Mouse (Mus musculus) gastrocnemius, postnatal 4 days (tissue): Measurements from ENCODE around the gene Mbnl2. TPM values are rescaled to one million over a fixed set of nuclear protein-coding genes. Genes with fewer than 3 reads are reported as not detected.

Experiments used
- DNase-seq, 2 experiments: peaks; one replicate each; pipeline ENCODE4 v3.0.0; 2021 to 2022; ENCODE audit warnings: low spot score in 2 of 2, mixed read lengths in 2 of 2
- long read RNA-seq, 2 experiments: library from polyadenylated mRNA; stranded (forward); transcript quantifications; one replicate each; pipeline ENCODE4 v2.0.0; 2021
- total RNA-seq, 2 experiments: library from RNA; stranded (reverse); gene quantifications; 2 replicates each; pipeline ENCODE4 v1.2.3; 2021

Mbnl2 gene
- 100 to 1,000 TPM; 172 to 208 TPM for total RNA-seq
- long read RNA-seq, experiment 1, full-length matches to known transcripts, result 69 of 159 reads
- long read RNA-seq, experiment 1, partial matches to known transcripts, result 11 of 159 reads
- long read RNA-seq, experiment 1, other reads (novel, unspliced or antisense), result 79 of 159 reads
- long read RNA-seq, experiment 2, full-length matches to known transcripts, result 56 of 155 reads
- long read RNA-seq, experiment 2, partial matches to known transcripts, result 13 of 155 reads
- long read RNA-seq, experiment 2, other reads (novel, unspliced or antisense), result 86 of 155 reads

DNA sequence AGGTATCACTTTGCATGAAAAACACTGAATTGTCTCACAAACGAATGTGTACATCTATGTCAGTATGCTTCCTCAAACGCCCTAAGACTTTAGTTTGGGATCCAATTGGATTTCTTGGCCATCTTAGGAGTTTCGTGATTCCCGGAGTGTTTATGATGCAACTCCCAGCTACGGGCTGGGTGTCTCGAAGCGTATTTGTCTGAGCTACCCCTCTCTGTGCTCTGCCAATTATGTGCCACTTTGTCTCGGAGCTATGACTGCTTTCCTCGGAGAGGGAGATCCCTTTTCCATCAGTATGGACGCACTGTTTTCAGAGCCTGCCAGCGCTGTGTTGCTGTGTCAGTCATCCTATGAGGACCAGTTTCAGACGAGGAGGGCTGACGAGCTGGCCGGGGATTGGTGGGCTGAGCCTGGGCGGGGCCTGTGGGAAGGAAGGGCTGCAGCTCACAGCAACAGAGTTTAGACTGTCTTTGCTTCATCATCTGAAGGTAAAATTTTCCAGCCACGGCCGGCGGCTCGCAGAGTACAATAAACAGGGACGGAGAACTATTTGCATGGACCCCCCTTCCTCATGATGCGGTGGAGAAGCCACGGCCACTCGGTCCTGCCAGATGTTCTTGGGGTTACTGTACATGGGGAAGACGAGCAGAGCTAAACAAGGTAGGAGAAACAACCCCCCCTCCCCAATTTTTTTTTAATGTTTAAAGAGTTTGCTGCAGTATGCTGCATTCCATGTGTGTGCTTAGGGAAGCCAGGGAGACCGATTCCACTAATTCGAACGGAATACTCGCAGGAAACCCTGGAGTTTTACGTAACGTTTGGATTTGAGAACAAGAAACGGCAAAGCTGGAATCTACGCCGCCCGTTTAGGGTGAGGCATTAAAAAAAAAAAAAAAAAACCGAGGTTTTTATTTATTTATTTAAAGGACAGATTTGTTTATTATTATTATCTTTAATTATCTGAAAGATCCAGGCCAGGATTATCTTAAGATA is at the start of gene Mbnl2:
TSS of gene Mbnl2 (plus strand) at position 424 of the 993 bp plus-strand sequence.
- peak; percentile 87 to 94 for DNase-seq

DNA sequence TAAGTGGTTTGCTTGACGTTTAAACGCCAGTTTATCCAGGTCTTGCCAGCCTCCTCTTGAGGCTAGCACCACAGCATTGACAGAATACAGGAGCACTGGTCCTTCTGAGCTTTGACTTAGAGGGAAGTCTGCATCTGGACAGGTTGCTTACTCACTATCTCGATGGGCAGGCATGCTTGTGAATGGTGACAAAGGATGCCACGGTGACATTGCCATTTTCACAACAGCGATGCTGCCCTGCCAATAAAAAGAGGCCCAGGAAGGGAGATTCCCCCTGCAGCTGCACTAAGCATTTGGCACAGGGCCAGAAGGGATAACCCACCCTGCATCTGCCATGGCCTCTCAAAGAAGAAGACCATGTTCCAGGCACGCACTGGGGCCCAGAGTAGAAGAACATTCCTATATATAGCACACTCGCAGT is 43.4 kb upstream of the Mbnl2 start:
- DNase-seq, result peak in 1 of 2 experiments; percentile 43

DNA sequence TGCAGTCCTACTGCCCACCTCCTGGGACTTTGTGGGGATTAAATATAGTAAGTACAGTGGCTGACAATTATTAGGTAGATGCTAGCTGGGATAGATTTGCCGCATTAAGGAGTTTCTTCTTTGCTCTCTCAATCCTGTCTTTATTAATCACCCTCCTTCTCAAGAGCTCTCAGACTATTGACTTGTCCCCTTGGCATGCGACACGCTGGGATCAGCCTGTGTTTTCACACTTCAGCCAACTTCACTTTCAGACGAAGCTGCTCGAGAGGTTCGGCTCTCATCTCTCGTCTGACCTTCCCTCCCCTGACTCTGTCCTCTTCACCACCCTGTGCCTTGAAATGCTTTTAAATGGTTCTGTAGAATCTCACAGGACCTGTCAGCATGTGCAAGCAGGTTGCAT is 39.9 kb upstream of the Mbnl2 start:
- no peak for DNase-seq

DNA sequence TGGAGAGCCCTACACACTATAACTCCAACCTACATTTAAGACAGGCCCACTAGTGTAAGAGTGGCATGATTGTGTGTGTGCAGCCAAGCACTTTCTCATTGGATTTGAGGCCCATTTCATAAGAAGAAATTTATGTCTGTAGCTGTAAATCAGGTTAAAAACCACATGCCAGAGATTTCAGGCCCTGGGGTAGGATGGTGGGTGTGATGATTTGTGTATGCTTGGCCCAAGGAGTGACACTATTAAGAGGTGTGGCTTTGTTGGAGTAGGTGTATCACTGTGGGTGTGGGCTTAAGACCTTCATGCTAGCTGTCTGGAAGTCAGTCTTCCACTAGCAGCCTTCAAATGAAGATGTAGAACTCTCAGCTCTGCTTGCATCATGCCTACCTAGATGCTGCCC is 37.0 kb upstream of the Mbnl2 start:
- no peak for DNase-seq

DNA sequence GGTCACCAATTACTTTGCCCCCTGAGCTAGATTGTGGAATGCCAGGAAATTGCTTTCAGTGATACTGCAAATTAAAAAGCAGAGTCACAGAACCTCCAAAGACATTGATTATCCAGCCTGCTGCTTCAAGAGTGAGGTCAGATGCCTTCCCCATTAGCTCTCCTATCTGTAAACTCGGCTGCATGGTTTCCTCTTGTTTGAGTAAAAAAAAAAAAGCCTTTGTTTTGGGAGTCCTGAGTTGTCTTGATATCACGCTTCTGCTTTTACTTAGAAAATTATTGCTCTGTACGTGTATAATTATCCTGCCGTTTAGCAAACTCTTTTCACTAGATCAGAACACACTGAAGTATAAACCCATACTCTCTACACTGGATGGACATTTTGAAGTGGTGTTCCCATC is 35.3 kb upstream of the Mbnl2 start:
- DNase-seq, result no peak

DNA sequence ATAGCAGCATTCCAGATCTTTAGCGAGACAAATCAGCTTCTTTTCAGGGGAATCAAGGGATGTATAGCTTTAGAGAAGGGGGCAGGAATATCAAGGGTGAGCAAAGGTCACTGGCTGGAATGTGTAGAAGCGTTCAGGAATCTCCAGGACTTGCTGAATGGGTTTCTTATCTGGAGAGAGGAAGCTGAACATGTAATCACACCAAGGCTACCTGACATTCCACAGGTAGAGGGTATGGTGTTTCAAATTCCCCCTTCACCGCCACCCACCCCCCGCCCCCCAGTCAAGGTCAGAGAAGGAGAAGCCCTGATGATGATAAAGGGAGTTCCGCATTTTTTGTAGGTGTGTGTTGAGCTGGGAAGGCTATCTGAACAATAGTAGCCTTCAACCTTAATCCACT is 32.8 kb upstream of the Mbnl2 start:
- no peak for DNase-seq

DNA sequence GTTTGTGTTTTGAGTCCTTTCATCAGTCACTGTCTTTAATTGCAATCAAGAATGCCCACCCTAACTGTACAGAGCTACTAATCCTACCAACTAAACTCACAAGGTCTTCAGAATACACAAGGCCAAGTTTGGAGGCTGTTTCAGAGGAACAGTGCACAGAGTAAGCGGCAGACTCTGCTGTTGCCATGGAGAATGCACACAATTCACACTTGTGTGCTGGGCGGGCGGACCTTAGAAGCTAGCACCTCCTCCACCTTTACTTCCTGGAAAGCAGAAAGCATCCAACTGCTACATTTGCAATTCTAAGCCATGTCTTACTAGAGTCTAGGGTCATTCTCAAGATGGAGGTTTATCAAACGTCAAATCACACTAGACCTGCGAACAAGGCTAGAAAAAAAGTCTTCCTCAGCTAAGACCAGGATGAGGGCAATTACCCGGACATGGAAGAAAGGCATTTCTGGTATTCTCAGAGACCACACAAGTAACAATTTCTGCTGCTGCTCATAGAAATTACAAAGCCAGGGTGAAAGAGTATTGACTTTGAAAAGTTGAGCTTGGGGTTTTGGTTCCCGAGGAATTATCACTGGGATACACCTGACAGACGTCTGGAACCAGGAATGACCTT is 30.3 kb upstream of the Mbnl2 start:
- DNase-seq, result no peak

DNA sequence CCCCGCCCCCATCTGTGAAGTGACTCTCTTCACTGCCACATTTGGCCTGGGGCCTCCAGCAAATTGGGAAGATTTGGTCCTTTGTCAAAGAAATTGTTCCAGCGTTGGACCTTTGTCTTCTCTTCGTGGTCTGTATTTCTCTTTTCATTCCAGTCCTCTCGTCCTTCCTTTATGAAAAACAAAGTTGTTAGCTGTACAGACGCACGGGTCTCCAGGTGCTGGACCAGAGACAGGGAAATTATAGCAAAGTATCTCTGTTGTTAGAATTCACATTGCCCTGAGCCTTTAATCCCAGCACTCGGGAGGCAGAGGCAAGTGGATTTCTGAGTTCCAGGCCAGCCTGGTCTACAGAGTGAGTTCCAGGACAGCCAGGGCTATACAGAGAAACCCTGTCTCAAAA is 22.1 kb upstream of the Mbnl2 start:
- no peak for DNase-seq

DNA sequence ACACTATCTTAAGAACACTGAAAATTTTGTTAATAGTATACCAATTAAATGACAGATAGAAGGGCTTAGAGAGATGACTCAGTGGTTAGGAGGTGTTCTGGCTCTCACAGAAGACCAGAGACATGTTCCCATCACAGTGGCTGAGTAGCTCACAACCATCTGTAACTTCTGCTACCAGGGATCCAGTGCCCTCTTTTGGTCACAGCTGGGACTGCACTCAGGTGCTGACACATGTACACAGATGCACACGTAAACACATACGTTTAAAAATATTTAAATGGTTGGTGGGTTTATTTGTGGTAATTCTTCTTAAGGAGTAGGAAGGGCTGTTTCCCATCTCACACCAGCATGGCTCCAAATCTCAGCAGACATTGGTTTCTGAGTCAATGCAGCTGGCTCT is 19.3 kb upstream of the Mbnl2 start:
- DNase-seq, result no peak

DNA sequence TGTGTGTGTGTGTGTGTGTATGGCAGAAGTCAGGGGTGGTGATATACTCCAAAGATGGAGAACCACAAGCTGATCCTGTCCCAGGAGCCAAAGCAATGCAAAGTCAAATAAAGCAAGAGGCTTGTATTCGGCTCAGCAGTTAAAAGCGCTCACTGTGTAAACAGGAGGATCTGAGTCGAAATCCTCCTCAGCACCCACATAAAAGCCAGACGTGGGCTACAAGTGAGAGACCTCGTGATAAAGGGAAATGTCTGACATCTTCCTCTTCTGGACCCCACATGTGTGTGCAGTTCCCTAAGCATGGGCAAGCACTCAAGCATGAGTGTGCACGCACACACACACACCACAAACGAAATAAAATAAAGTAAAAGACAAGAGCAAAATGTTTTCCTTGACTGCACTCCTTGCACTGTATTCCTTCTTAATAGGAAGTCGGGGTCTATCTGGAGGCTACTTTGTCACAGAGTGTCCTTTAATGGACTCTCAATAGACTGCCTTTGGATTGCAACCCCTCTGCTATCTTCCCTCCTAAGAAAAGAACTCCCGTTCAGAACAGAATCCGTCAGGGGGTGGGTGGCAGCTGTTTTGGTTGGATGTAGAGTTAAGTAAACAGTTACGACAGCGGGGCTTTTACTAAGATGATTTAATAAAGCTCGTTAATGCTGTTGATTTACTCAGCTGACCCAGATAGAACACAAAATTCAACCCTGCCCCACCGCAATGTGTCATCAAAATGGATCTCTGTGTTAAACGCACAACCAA is 18.7 kb upstream of the Mbnl2 start:
- DNase-seq, result no peak

DNA sequence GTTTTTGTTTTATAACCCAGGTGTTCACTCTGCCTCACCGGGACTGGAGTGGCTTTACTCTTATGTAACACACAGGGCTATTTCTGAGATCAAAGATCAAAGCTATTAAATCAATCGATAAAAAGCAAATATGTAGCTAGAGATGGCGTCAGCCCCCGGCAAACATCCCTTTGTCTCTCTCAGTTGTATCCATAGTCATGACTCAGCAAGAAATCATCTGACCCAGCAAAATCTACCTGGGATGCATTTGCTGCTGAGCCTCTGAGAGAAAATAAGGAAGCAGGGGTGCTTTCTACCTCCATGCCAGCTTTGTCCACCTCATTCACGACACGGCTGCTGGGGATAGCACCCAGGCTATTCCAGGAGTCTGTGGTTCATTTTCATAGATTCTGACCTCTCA is 18.0 kb upstream of the Mbnl2 start:
- no peak for DNase-seq

DNA sequence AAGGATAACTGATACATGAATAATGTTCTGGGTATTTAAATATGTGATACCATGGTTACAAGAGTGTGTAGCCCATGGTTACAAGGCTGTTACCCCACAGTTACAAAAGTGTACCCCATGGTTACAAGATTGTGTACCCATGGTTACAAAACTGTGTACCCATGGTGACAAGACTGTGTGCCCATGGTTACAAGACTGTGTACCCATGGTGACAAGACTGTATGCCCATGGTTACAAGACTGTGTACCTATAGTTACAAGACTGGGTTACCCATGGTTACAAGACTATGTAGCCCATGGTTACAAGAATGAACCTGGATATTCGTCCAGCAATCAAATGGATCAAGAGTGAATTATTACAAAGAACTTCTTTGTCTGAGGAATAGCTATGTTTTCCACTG is 16.0 kb upstream of the Mbnl2 start:
- DNase-seq, result no peak

DNA sequence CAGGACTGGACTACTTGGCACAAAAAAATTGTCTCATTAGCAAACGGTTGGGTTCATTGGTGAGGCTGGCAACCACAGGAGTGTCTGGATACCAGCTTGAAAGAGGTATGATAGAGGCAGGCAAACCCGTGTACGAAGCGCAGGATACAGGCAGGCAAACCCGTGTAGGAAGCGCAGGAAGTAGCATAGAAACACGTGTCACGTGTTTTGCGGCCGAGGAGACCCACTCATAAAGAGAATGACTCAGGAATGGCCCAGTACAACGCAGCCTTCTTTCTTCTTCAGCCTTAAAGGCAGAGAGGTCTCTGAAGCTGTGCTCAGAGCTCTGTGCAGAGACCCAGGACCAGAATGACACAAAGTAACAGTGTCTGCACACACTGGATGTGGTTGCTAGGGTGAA is 13.9 kb upstream of the Mbnl2 start:
- DNase-seq, result no peak

DNA sequence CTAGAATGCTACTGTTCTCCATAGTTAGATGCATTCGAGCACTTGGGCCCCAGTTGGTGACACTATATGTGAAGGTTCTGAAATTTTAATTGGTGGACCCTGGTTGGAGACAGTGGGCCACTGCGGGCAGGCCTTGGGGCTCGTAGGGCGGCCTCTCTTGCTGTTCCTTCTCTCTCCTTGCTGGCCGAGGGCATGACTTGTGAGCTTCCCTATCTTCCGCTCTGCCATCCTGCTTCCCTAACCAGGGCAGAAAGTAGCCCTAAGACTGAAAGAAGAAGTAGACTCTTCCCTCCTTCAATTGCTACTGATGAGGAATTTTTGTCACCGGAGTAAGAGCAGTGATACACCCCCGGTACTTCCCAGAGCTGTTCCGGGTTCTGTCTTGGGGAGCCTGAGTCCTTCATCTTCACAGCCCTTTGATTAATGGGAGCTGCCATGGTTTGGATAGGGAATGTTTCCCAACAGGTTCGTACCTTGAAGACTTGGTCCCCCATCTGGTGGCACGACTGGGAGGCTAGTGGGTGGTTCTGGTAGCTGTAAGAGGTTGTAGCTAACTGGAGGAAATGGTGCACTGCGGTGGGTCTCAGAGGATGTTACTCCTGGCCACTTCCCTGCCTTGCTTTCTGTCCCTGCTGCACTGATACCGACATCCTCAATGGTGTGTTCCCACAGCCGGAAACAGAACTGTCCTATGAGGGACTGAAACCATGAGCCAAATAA is 12.6 kb upstream of the Mbnl2 start:
- no peak for DNase-seq

DNA sequence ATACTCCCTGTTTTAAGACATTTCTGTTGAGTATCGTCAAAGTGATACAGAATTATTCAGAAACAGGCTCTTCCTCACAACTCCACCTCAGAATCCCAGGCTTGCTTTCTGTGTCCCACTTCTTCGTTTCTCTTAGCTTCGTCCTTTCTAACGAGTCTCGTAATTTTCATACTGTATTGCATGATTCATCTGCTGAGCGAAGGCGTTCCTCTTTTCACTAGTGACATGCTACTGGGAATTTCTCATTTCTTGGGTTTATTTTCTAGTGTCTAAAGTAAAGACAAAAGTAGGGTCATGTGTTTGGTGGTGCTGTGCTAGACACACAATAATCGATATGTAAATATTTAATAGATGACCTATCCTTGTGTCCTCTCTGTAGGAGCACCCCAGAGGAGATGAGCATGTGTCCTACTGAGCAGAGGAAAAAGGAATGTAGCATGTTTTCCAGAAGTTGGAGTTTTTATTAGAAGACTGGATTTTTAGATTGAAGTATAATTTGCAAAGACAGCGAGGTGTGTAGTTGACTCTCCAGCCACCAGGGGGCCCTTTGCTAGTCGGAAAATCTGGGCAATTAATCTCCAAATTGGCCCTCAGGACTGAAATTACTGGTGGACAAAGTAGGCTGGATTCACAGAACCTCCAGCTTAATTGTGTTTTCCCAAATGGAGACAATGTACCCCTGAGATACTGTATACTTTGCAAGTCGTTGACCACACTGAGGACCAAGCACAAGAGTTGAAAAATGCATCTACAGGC is 11.9 kb upstream of the Mbnl2 start:
- peak in 1 of 2 experiments; percentile 48 for DNase-seq

DNA sequence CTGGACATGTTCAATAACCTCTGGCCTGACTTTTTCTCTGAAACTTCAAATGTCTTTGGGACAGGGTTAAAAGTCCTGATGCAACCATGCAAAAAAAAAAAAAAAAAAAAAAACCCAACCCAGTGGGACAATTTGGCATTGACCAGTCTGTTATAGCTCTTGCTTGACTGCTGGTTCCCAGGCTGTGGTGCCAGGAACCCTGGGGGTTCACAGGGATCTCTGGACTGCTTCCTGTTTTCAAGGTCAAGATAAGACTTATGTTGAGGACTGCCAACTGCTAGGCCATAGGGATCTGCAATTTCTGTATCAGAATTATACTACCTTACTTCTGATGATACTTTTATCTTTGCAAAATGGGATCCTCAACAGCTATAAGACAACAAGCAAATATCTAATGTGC is 9.6 kb upstream of the Mbnl2 start:
- no peak for DNase-seq

DNA sequence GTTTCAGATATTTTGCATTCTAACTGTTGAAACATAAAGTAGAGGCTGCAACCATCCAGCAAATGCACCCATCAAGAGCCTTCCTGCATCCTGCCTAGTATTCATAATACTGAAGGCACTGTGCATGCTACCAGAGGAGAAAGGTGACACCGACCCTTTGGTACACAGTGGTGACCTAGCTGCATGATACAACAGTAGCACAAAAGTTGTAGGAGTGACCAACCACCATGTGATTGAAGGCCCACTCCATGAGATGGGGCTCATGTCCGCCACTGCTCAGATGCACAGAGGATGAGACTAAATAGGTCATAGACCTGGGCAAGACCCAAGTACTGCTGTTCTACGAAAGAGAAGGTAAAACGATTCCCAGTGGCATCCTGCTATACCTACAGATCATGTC is 8.3 kb upstream of the Mbnl2 start:
- no peak for DNase-seq

DNA sequence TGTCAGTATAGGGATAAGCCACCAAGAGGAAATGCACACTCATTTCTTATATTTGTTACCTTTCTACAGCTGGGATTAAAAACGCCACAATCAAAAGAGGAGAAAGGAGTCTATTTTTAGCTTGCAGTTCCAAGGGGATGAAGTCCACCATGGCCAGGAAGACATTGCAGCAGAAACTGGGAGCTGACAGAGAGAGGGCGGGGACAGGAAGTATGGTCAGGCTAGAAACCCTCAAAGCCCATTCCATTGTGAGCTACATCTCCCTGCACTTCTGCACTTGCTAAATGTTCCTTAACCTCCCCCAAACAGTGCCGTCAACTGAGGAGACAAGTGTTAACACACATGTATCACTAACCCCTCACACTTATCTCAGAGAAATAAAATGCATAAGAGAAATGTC is 5.4 kb upstream of the Mbnl2 start:
- no peak for DNase-seq

DNA sequence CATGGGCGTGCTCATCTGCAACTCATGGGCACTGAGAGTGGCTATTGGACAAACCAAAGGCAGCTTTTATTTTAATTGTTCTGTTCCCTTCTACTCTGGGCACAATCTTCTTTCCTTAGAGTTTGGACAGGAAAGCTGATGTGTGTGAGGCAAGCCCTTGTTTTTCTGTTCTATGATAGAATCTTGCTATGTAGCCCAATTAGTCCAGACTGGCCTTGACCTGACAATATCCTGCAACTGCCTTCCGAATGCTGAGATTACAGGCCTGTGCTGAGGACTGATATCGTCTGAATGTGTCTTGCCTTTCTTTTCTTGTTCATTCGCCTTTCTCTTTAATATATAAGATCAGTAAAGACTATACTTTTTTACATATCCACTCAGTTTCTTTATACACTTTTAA is 4.8 kb upstream of the Mbnl2 start:
- no peak for DNase-seq

DNA sequence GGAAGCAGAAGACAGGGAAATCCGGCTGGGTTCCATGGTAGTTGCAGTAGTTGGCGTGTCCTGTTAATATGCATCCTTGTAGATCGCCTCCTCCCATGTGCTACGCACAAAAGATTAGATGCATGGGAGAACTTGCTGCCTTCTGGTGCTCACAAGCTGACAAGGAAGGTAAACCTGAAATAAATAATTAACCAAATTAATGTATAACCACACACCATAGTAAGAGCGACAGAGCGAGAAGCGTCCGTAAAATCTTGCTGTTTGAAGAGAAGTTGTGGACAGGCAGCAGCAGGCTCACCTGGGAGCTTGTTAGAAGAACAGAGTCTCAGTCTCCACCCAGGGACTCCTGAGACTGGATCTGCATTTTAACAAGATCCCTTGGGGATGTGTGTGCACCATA is 4.4 kb upstream of the Mbnl2 start:
- no peak for DNase-seq
